Mouse (Mus musculus): ENCODE measurements around the gene Hps1. TPM values are rescaled to one million over a fixed set of nuclear protein-coding genes. Genes with fewer than 3 reads are reported as not detected.

Hps1 gene
- total RNA-seq (2023), result 10 to 100 TPM; 18.5 to 19.0 TPM

DNA sequence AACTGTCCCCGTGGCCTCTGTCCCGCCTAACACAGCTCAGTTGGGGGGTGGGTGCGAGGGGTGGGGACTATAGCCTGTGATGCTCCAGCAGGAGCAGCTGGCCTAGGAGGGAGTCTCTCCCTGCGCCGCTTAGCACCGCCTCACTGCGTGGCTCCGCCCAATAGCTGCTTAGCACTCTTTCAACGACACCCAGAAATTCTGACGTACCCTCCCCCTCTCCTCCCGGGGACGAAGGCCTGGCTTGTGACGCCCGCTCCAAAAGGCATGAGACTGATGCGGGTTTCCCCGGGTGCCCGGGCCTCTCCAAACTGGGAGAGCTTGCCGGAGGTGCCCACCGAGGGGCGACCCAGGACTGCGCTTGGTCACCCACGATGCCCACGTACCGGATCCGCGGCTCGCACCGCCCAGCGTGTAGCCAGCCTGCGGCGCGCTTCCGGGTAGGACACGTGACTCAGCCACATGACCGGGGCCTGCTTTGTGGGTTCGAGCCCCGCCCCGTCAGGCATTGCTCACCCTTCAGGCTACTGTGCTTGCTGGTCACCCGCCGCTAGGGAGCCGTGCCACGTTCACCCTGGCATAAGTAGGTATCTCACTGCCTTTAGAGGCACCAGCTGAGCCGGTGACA, at the start of gene Hps1:
Gene Hps1, minus strand, starts transcription at position 448 of the 625 bp plus-strand sequence.

DNA sequence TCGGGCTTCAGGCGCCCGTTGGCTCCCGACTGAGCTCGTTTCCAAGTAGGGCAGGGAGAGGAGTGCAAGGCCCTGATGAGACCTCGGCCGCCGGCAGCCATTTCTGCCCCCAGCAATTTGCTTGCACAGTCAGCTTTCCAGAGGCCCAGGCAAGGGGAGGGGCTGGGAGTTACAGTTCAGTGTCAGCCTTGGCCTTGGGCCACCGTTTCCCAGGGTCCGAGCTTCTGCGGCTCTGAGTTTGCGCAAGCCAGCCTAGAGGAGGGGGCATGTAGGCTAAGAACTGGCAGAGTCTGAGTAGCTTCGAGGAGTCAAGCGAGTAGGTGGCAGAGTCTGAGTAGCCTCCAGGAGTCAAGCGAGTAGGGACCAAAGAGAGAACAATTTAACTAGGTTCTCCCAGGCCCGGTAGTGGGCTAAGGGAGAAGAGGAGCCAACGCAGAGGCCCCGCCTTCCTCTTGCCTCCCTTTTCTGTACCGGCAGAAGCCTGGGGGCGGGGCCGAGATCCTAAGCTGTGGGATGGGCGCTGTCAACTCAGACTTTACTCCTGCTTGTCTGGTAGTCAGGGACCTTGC, 27.3 kb downstream of the Hps1 start, which contains the start of gene Pyroxd2:
Gene Pyroxd2, minus strand, starts transcription at position 413 of the 569 bp plus-strand sequence.

Other genes starting within 250 kb of the Hps1 start
- gene Loxl4, start 167.2 kb downstream of the Hps1 start, total RNA-seq (2023), result not detected
- gene Pyroxd2, start 27.2 kb downstream of the Hps1 start, total RNA-seq (2023), result 10 to 100 TPM in 1 of 2 experiments, 1 to 10 TPM in 1; 7.3 to 10.3 TPM

All from neutrophil, adult 59 days (primary cell).